11 mouse cellular contexts compared by ENCODE assay signal in genomic region chr5:149983621-149984020, GRCm38 (mm10). TPM values are rescaled to one million over a fixed set of nuclear protein-coding genes. Genes with fewer than 3 reads are reported as not detected.
DNase-seq lines count a peak whose midpoint lies in the region; ATAC-seq and TF ChIP-seq lines count a peak whose summit lies in the region.
"Had no signal": no experiment of that assay in that cellular context is flagged by ENCODE, and none has a peak within 500 bp of the region (broad histone marks: within the 10 kb centered on the region; RNA-seq: fewer than 3 reads in every experiment).

No protein-coding gene starts in this region.

- WGBS in hindbrain, postnatal 0 days = 83% methylated on average over 4 of the region's 4 CpGs
- WGBS in hindbrain, embryonic 11.5 days = 86% methylated on average over 4 of the region's 4 CpGs
- WGBS in lung, postnatal 0 days = 75% methylated on average over 4 of the region's 4 CpGs

- no peaks in the 10 kb centered on the region for H3K27me3 ChIP-seq in hindbrain, postnatal 0 days (ENCODE audit: insufficient read depth, low read length)
- H3K27me3 ChIP-seq in hindbrain, embryonic 11.5 days (ENCODE audit: control insufficient read depth, insufficient read depth, low read length) = no peaks in the 10 kb centered on the region
- H3K27me3 ChIP-seq in lung, postnatal 0 days (replicated peaks; ENCODE audit: insufficient read depth, low read length) = no peaks in the 10 kb centered on the region
- H3K27me3 ChIP-seq: limb, embryonic 15.5 days; megakaryocyte, embryonic 14.5 days had no signal

- intact Hi-C loops in heart, postnatal 36 days (cut with DNase I) = loop anchor here (1.0 kb wide), 1 partner anchor 122 kb away; no protein-coding TSS in a partner anchor

- no peak for ATAC-seq in hindbrain, postnatal 0 days
- no peak for ATAC-seq in hindbrain, embryonic 11.5 days (ENCODE audit: low FRiP score)
- no peak for ATAC-seq in lung, postnatal 0 days

- H3K4me3 ChIP-seq in hindbrain, postnatal 0 days (ENCODE audit: low read length) = no peak overlapping the region
- H3K4me3 ChIP-seq in hindbrain, embryonic 11.5 days (ENCODE audit: low read depth, low read length) = no peak overlapping the region
- H3K4me3 ChIP-seq in lung, postnatal 0 days (ENCODE audit: low read depth, low read length) = no peak overlapping the region
- H3K4me3 ChIP-seq: embryonic facial prominence, embryonic 10.5 days; limb, embryonic 15.5 days; megakaryocyte, embryonic 14.5 days had no signal

- no peaks in the 10 kb centered on the region for H3K4me1 ChIP-seq in hindbrain, postnatal 0 days (ENCODE audit: insufficient read depth, low read length)
- no peaks in the 10 kb centered on the region for H3K4me1 ChIP-seq in hindbrain, embryonic 11.5 days (replicated peaks; ENCODE audit: control insufficient read depth, insufficient read depth, low read length)
- no peaks in the 10 kb centered on the region for H3K4me1 ChIP-seq in lung, postnatal 0 days (ENCODE audit: insufficient read depth, low read depth, low read length)
- H3K4me1 ChIP-seq: limb, embryonic 15.5 days; megakaryocyte, embryonic 14.5 days had no signal

- no peak overlapping the region for H3K27ac ChIP-seq in hindbrain, postnatal 0 days
- H3K27ac ChIP-seq in hindbrain, embryonic 11.5 days (ENCODE audit: low read depth, low read length) = no peak overlapping the region
- no peak overlapping the region for H3K27ac ChIP-seq in lung, postnatal 0 days (ENCODE audit: low read length)
- H3K27ac ChIP-seq: embryonic facial prominence, embryonic 10.5 days; limb, embryonic 15.5 days had no signal

- H3K36me3 ChIP-seq in hindbrain, postnatal 0 days (ENCODE audit: insufficient read depth, low read length) = no peaks in the 10 kb centered on the region
- H3K36me3 ChIP-seq in hindbrain, embryonic 11.5 days (ENCODE audit: control insufficient read depth, insufficient read depth, low read length) = no peaks in the 10 kb centered on the region
- no peaks in the 10 kb centered on the region for H3K36me3 ChIP-seq in lung, postnatal 0 days (ENCODE audit: insufficient read depth, low read length)
- H3K36me3 ChIP-seq: embryonic facial prominence, embryonic 10.5 days; limb, embryonic 15.5 days had no signal

- peak; percentile 53 for TF ChIP-seq CTCF in hindbrain, postnatal 0 days (IDR thresholded peaks at IDR 0.05; ENCODE audit: low read depth)
- TF ChIP-seq CTCF in lung, postnatal 0 days (IDR thresholded peaks at IDR 0.05) = peak; percentile 41

- TF ChIP-seq EP300 in lung, postnatal 0 days (IDR thresholded peaks at IDR 0.05) = no peak

- no peak overlapping the region for H3K4me2 ChIP-seq in hindbrain, postnatal 0 days (ENCODE audit: low read depth, low read length)
- no peak overlapping the region for H3K4me2 ChIP-seq in hindbrain, embryonic 11.5 days (replicated peaks; ENCODE audit: low read depth, low read length)
- no peak overlapping the region for H3K4me2 ChIP-seq in lung, postnatal 0 days (replicated peaks; ENCODE audit: low read depth, low read length)
- H3K4me2 ChIP-seq: limb, embryonic 15.5 days had no signal

- H3K9ac ChIP-seq in hindbrain, postnatal 0 days (replicated peaks; ENCODE audit: low read length) = no peak overlapping the region
- no peak overlapping the region for H3K9ac ChIP-seq in hindbrain, embryonic 11.5 days (ENCODE audit: low read depth, low read length)
- no peak overlapping the region for H3K9ac ChIP-seq in lung, postnatal 0 days (replicated peaks; ENCODE audit: low read depth)
- H3K9ac ChIP-seq: limb, embryonic 15.5 days had no signal

- H3K9me3 ChIP-seq in hindbrain, postnatal 0 days (ENCODE audit: low read length) = no peaks in the 10 kb centered on the region
- H3K9me3 ChIP-seq in hindbrain, embryonic 11.5 days (ENCODE audit: control insufficient read depth, low read length) = no peaks in the 10 kb centered on the region
- H3K9me3 ChIP-seq in lung, postnatal 0 days (ENCODE audit: low read length) = no peaks in the 10 kb centered on the region
- H3K9me3 ChIP-seq: embryonic facial prominence, embryonic 10.5 days; limb, embryonic 15.5 days had no signal

- DNase-seq in hindbrain, postnatal 0 days (ENCODE audit: low spot score) = peak; percentile 48
- no peak for DNase-seq in hindbrain, embryonic 11.5 days (ENCODE audit: low spot score)
- peak; percentile 5 for DNase-seq in lung, postnatal 0 days (ENCODE audit: low spot score)
- no peak for DNase-seq in lung, postnatal 4 days
- DNase-seq in brain, adult 2 months (ENCODE audit: low read depth, low spot score) = peak; percentile 42
- peak; percentile 6 to 9 for DNase-seq in heart, postnatal 36 days
- DNase-seq in thymus, postnatal 14 days = no peak

RNA-seq across cellular contexts. Expression of gene Rxfp2, which starts 34.9 kb away (rescaled TPM):
- 0.73 TPM in 1 of 2 replicates, not detected in the other for total RNA-seq in hindbrain, postnatal 0 days (2014; rRNA removed)
- 0.21 and 0.31 TPM in 2 replicates for polyA plus RNA-seq in hindbrain, postnatal 0 days (2015; fragmentation: Nextera tagmentation; extraction: Ambion mirVana)
- 0.49 and 0.50 TPM in 2 replicates for polyA plus RNA-seq in hindbrain, embryonic 11.5 days (2014; fragmentation: Nextera tagmentation; extraction: Ambion mirVana)
- polyA plus RNA-seq in lung, postnatal 0 days (2015; fragmentation: Nextera tagmentation; extraction: Ambion mirVana) = 0.58 and 0.64 TPM in 2 replicates
- not detected for total RNA-seq in heart, postnatal 36 days (2021)
- total RNA-seq: hematopoietic stem cell, adult 5-6 weeks had no signal

Comparison
In these comparisons a context has a peak if more than half of its experiments do, and no peak if none do; other contexts are left out.
1. DNase-seq: peak in hindbrain, postnatal 0 days (single experiment), lung, postnatal 0 days (single experiment), brain, adult 2 months (single experiment) and heart, postnatal 36 days (2 of 2); none in hindbrain, embryonic 11.5 days (single experiment), lung, postnatal 4 days (0 of 2) and thymus, postnatal 14 days (single experiment).